Mouse (Mus musculus) kidney, embryonic 14.5 days (tissue): ENCODE measurements at regions not wholly inside any gene's neighbourhood (a gene's known extent, or its start where the extent isn't known, plus 50 kb on each side); places are given as distances from the start of the nearest gene placed in this dataset.

Experiments used
- ATAC-seq: fragments of 200-750 bp; cut with Nextera tagmentation; 2 replicates; pipeline ENCODE4 v1.8.0; 2017; ENCODE audit warnings: moderate number of reproducible peaks, mild to moderate bottlenecking, moderate TSS enrichment, moderate library complexity; ENCODE audit not compliant: low FRiP score, low TSS enrichment
- H3K27ac ChIP-seq: fragments of 300-500 bp; sonication (generic); 2 replicates; pipeline ENCODE4 v1.5.1; 2014; ENCODE audit warnings: low read depth, mild to moderate bottlenecking, low read length, moderate library complexity, mixed read lengths
- H3K27me3 ChIP-seq: fragments of 300-500 bp; sonication (generic); 2 replicates; pipeline ENCODE4 v1.6.1; 2014; ENCODE audit warnings: mild to moderate bottlenecking, low read length; ENCODE audit not compliant: control insufficient read depth, insufficient read depth
- H3K36me3 ChIP-seq: fragments of 300-500 bp; sonication (generic); 2 replicates; pipeline ENCODE4 v1.6.1; 2014; ENCODE audit warnings: low read length, mixed read lengths; ENCODE audit not compliant: control insufficient read depth, insufficient read depth
- H3K4me1 ChIP-seq: fragments of 300-500 bp; sonication (generic); 2 replicates; pipeline ENCODE4 v1.6.1; 2014; ENCODE audit warnings: low read length, mixed read lengths; ENCODE audit not compliant: control insufficient read depth, insufficient read depth
- H3K4me2 ChIP-seq: fragments of 300-500 bp; sonication (generic); replicated peaks from 2 replicates; pipeline ENCODE4 v1.6.1; 2014; ENCODE audit warnings: low read depth, mild to moderate bottlenecking, low read length
- H3K4me3 ChIP-seq: fragments of 300-500 bp; sonication (generic); 2 replicates; pipeline ENCODE4 v1.5.1; 2014; ENCODE audit warnings: mild to moderate bottlenecking, low read length
- H3K9ac ChIP-seq: fragments of 300-500 bp; sonication (generic); 2 replicates; pipeline ENCODE4 v1.6.1; 2014; ENCODE audit warnings: low read depth, mild to moderate bottlenecking, low read length, moderate library complexity
- H3K9me3 ChIP-seq: fragments of 300-500 bp; sonication (generic); 2 replicates; pipeline ENCODE4 v1.6.1; 2016; ENCODE audit warnings: low read length; ENCODE audit not compliant: control insufficient read depth
- WGBS: fragments of 180-500 bp; shearing (Covaris S2); extraction: QIAGEN DNeasy Blood & Tissue Kit; methylation state at CpG from one replicate; pipeline ENCODE4 v1.1.7; 2014; 5-methylcytosine and 5-hydroxymethylcytosine counted together

- Histone ChIP-seq H3K36me3 (no peaks in the 10 kb centered on the region), H3K4me3 (no peak overlapping the region), H3K27ac (no peak overlapping the region), H3K9me3 (no peaks in the 10 kb centered on the region), H3K4me1 (0 out of 2 replicates have a peak, but pooled peaks cover 3% of the 10 kb centered on the region), H3K4me2 (no peak overlapping the region), H3K27me3 (no peaks in the 10 kb centered on the region), H3K9ac (no peak overlapping the region)
- WGBS: 82% methylated on average over 11 of the region's 11 CpGs
- no peak for ATAC-seq
Measured at GRCm38 (mm10) chr7:137888731-137889130, 451.3 kb downstream of the Glrx3 start.

GRCm38 (mm10) chr7:137906424-137907060 is 469.1 kb downstream of the Glrx3 start:
- H3K27me3 ChIP-seq: no peaks in the 10 kb centered on the region
- no peak overlapping the region for H3K27ac ChIP-seq
- H3K36me3 ChIP-seq: no peaks in the 10 kb centered on the region
- no peak overlapping the region for H3K4me2 ChIP-seq
- no peaks in the 10 kb centered on the region for H3K9me3 ChIP-seq
- 78% methylated on average over 9 of the region's 9 CpGs for WGBS
- no peak for ATAC-seq
- H3K4me3 ChIP-seq: no peak overlapping the region
- H3K9ac ChIP-seq: no peak overlapping the region
- no peaks in the 10 kb centered on the region for H3K4me1 ChIP-seq

GRCm38 (mm10) chr7:137909456-137909855 is 472.0 kb downstream of the Glrx3 start:
- 25% methylated on average over 3 of the region's 3 CpGs for WGBS
- Histone ChIP-seq H3K27me3 (no peaks in the 10 kb centered on the region), H3K36me3 (no peaks in the 10 kb centered on the region), H3K9ac (no peak overlapping the region), H3K4me3 (no peak overlapping the region), H3K4me1 (no peaks in the 10 kb centered on the region), H3K4me2 (no peak overlapping the region), H3K9me3 (no peaks in the 10 kb centered on the region), H3K27ac (no peak overlapping the region)
- ATAC-seq: peak; percentile 92

- 65% methylated on average over 4 of the region's 4 CpGs for WGBS
- Histone ChIP-seq H3K9ac (no peak overlapping the region), H3K36me3 (no peaks in the 10 kb centered on the region)
Measured at GRCm38 (mm10) chr7:137913551-137914105, 476.2 kb downstream of the Glrx3 start.

GRCm38 (mm10) chr7:137914506-137914905 is 477.1 kb downstream of the Glrx3 start:
- H3K36me3 ChIP-seq: no peaks in the 10 kb centered on the region
- ATAC-seq: no peak
- H3K4me1 ChIP-seq: no peaks in the 10 kb centered on the region
- H3K9ac ChIP-seq: no peak overlapping the region
- no peak overlapping the region for H3K4me3 ChIP-seq
- no peaks in the 10 kb centered on the region for H3K27me3 ChIP-seq
- H3K4me2 ChIP-seq: no peak overlapping the region
- H3K27ac ChIP-seq: no peak overlapping the region
- WGBS: 80% methylated on average over 5 of the region's 5 CpGs
- no peaks in the 10 kb centered on the region for H3K9me3 ChIP-seq

More at GRCm38 (mm10) chr7:137913551-137914105, 476.2 kb downstream of the Glrx3 start:
- ATAC-seq: no peak
- Histone ChIP-seq H3K4me3 (no peak overlapping the region), H3K9me3 (no peaks in the 10 kb centered on the region), H3K27ac (no peak overlapping the region), H3K4me1 (no peaks in the 10 kb centered on the region), H3K4me2 (no peak overlapping the region), H3K27me3 (no peaks in the 10 kb centered on the region)

DNA sequence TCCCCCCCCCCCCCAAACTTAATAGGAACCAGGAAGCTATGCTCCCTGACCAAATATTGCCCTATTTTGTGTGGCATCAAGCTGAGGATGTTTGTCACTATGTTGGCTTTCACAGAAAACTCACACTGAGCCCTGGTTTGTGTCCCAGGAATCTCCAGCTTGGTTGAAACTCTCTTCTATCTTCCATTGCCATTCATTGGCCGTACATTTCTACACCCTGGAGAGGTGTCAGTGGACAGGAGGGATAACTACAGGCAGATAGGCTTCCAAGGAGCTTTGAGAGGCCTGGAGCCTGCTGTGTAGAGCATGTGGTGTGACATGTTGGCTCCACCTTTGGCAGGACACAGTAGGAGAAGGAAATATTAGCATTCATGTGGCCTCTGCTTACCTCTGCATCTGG is 478.9 kb downstream of the Glrx3 start:
- no peaks in the 10 kb centered on the region for H3K9me3 ChIP-seq
- H3K9ac ChIP-seq: no peak overlapping the region
- no peak for ATAC-seq
- no peak overlapping the region for H3K27ac ChIP-seq
- no peak overlapping the region for H3K4me3 ChIP-seq
- H3K27me3 ChIP-seq: no peaks in the 10 kb centered on the region
- no peaks in the 10 kb centered on the region for H3K4me1 ChIP-seq
- no peak overlapping the region for H3K4me2 ChIP-seq
- no peaks in the 10 kb centered on the region for H3K36me3 ChIP-seq
- 83% methylated on average over 1 of the region's 1 CpGs for WGBS

DNA sequence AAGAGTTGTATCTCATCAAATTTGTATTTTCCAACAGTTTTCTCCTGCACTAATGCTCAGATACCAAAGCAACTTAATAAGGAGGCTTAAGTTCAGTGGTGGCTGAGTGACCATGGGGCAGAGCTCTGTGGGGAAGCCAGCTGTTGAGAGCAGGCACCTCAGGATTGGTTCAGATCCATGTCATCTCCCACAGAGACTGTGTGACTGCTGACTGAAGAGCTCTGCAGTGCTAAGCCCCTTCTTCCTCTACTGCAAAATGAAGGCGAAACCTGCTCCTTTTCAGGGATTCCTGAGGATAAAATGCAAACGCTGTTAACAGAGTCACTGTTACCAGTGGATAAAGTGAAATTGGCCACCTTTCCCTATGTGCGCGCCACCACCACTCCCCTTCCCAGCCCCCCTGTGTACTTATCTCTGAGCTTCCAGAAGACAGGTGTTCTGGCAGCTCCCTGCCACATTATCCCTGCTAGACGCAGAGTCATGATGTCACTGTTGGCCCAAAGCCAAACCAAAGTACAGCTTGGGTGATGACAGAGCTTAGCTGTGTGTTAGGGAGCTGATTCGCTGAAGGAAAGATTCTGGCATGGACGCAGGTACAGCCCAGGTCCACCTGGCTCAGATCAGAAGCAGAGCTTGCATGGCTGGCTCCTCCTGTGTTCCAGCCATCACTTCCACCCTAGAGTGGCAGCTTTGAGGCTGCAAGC is 472.9 kb downstream of the Tcerg1l start:
- Histone ChIP-seq H3K36me3 (no peaks in the 10 kb centered on the region), H3K4me1 (no peaks in the 10 kb centered on the region), H3K4me3 (no peak overlapping the region), H3K27ac (no peak overlapping the region), H3K9me3 (no peaks in the 10 kb centered on the region), H3K4me2 (no peak overlapping the region), H3K9ac (no peak overlapping the region), H3K27me3 (no peaks in the 10 kb centered on the region)
- 0 out of 2 replicates have a peak, but pooled peaks have one; percentile 35 for ATAC-seq
- 64% methylated on average over 7 of the region's 7 CpGs for WGBS

DNA sequence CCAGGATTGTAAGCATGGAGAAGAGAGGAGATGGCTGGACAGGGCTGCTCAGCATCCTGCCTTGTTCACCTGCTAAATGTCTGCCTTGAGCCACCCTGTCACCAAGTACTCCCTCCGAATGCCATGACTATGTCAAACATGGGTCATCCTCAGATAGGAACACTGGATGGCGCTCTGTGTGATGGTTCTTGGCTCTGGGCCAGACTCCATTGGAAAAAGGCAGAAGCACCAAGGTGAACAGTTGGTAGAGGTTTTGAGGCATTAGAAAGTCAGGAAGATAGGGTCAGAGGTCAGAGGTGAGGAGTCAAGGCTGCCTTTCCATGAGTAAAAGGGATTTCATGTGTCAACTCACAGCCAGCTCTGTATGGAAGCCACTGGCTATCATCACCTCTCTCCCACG is 471.9 kb downstream of the Tcerg1l start:
- WGBS: 83% methylated on average over 3 of the region's 3 CpGs
- no peaks in the 10 kb centered on the region for H3K4me1 ChIP-seq
- ATAC-seq: no peak

DNA sequence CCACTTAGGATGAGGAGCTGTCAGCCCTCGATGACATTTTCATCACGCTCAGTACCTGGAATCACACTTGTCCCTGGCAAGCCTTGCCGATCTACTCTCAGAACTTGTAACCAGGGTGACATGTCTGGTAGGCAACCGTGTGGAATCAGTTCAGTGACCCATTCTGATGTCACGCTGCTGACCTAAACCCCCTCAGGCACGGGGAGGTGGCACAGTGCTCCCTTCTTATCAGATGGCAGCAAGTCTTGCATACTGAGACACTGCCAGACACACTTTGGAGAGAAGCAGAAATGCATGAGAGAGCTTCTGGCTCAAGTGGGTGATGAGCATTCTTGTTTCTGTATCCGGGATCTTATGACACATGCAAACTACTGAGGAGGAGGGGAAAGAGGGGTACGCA is 470.2 kb downstream of the Tcerg1l start:
- ATAC-seq: no peak
- Histone ChIP-seq H3K4me1 (no peaks in the 10 kb centered on the region), H3K27ac (no peak overlapping the region), H3K4me3 (no peak overlapping the region), H3K9me3 (no peaks in the 10 kb centered on the region), H3K9ac (no peak overlapping the region), H3K27me3 (no peaks in the 10 kb centered on the region), H3K4me2 (no peak overlapping the region), H3K36me3 (no peaks in the 10 kb centered on the region)
- WGBS: 69% methylated on average over 8 of the region's 8 CpGs

More for the DNA sequence above, 471.9 kb downstream of the Tcerg1l start:
- Histone ChIP-seq H3K36me3 (no peaks in the 10 kb centered on the region), H3K4me3 (no peak overlapping the region), H3K9ac (no peak overlapping the region), H3K27me3 (no peaks in the 10 kb centered on the region), H3K27ac (no peak overlapping the region), H3K4me2 (no peak overlapping the region), H3K9me3 (no peaks in the 10 kb centered on the region)
